Mouse (Mus musculus) urinary bladder, postnatal 10 days (tissue): Measurements from ENCODE around the gene Dtl.
"Not testable (repeated sequence)": the region's sequence is repeated elsewhere in the genome, so short reads cannot be mapped to it uniquely, and the experiment has no call there.

ENCODE experiments used
- DNase-seq: peaks from one replicate; pipeline ENCODE4 v3.0.0; 2022; ENCODE audit warnings: low spot score

Gene Dtl

DNA sequence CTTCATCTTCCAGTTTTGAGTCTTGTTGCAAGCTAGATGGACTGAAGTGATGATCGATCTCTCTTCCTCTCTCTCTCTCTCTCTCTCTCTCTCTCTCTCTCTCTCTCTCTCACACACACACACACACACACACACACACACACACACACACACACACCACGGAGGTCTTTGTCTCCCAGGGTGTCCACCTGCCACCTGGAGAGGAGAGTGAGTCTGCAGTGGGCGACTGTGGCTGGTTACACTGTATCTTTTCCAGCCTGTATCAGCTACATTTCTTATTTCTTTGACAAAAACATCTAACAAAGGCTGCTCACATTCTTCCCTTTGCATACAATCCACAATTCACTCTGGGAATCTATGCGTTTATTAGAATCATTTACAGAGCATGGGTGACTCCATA, 56.4 kb downstream of the Dtl start:
- no peak for DNase-seq

DNA sequence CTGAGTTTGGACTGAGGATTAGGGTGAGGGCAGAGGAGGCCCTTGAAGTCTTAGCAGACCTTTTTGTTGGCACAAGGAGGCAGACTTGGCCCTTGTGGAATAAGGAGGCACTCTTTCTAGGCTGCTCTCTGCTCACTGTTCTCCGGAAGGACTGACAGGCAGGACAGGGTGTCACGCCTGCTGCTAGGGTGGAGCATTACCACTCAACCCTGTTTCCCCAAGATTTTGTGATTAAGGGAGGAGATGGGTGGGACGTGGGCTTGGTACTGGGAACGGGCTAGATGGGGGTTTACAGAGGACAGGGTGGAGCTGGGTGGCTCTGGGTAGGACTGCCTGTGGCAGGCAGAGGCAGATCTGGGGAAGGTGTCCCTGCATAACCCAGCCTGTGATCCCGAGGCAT, 57.4 kb downstream of the Dtl start:
- DNase-seq = no peak

DNA sequence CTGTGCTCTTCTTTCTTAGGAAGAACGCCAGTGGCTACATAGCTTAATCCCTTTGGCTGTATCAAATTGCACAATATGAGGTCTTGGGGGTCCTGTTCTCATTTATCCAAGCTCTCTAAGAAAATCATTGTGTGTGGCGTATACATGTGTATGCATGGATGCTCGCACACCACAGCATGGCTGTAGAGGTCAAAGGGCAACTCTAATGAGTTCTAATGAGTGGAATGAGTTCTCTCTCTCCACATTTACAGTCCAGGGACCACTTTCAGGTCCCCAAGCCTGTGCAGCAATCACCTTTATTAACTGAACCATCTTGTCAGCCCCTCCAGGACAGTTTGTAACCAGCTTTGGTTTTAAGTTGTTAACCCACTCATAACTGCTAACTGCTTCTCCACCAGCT, 58.3 kb downstream of the Dtl start:
- no peak for DNase-seq

DNA sequence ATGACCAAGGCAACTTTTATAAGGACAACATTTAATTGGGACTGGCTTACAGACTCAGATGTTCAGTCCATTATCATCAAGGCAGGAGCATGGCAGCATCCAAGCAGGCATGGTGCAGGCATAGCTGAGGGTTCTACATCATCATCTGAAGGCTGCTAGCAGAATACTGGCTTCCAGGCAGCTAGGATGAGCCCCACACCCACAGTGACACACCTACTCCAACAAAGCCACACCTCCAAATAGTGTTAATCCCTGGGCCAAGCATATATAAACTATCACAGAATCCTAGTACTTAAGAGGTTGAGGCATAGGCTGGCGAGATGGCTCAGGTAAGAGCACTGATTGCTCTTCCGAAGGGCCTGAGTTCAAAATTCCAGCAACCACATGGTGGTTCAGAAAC, 59.0 kb downstream of the Dtl start:
- DNase-seq = not testable (repeated sequence)

DNA sequence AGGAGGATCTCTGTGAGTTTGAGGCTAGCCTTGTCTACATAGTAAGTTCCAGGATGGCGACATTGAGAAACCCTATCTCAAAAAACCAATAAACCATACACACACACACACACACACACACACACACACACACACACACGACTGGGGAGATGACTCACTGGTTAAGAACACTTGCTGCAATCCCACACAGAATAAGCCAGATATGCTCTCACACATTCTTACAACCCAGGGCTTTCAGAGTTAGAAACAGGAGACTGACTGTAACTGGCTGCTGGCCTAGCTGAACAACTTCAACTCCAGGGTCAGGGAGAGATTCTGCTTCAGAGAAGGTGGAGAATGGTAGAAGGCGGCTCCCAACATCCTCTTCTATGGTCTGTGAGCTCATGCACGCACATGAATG, 62.1 kb downstream of the Dtl start:
- DNase-seq = no peak

DNA sequence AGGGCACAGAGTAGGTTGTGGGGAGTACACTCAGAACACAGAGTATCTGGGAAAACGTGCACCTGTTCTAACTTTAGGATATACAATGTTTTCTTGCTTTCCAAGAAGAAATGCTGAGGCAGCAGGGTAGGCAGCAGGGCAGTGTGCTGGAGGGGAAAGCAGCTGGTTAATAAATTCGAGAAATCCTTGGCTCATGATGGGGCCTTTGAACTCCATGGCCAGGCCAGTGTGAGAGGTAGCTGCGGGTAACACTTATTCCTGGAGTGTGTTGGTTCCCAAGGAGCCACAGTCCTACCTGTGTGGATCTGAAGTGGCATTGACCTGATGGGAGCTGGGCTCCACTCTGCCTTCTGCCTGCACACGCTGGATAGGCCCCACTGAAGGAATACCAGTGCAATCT, 63.0 kb downstream of the Dtl start:
- no peak for DNase-seq

DNA sequence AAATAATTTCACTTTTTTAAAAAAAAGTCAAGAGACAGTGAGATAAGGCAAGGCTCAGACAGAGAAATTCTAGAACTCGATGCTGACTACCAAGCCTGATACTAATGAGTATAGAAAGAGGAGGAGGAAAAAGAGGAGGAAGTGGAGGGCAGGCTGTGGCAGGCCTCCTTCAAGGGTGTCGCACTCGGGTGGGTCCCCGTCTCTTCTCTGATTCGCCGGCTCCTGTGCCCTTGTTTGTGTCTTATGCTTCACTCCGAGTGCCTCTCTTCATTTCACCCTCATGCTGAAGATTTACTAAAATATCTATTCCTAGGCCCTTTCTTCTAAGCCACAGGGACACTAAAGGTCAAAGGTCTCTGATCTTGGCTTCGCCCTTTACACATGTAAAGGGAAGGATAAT, 63.8 kb downstream of the Dtl start:
- no peak for DNase-seq

DNA sequence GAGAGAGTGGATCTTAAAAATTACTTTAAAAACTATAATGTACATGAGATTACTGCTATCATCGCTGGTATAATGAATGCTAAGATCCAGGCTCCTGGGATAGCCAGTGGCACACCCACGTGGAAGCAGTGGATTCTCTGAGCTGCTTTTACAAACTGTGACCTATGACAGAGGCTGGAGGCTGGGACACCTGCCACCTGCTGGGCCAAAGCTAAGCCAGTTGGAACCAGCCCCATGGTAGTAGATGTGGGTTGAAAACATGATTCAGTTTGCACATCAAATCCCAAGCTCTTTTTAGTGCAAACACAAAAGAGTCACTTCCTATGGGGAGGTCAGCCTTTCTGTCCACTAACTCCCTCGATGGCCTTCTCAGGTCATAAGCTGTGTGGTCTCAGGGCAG, 65.5 kb downstream of the Dtl start:
- DNase-seq = no peak

DNA sequence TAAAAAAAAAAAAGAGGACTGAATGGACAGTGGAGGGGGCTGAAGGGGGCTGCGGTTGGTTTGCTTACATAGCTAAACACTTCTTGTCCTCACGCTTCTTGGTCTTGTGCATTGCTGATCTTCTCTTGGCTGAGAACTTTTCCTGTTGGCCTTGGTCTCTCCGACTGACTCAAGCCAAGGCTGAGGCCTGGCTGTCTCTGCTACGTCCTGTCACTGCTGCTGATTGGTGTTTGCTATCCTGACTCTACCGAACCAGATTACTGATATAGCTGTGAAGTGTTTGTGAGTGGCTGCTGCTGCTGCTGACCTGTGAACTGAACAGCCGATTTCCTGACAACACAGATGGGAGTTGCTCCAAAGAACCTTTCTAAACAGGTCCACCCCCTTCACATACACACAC, 66.2 kb downstream of the Dtl start:
- DNase-seq = no peak

DNA sequence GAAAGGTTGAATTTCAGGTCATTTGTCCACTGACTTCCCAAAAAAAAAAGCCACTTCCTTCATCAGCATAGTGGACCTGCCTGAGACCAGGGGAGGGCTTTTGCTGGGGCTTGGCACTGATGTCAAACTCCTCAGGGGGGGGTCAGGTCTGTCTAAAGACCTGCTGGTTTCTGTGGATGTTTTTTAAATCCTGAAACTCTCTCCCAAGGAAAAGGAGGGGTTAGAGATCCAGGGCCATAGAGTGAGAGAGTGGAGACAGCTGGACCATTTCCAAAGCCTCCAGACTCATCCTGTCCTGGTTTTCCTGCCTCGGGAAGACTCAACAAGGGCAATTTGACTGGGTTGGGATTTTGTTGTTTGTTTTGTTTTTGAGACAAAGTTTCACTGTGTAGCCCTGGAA, 68.6 kb downstream of the Dtl start:
- no peak for DNase-seq

DNA sequence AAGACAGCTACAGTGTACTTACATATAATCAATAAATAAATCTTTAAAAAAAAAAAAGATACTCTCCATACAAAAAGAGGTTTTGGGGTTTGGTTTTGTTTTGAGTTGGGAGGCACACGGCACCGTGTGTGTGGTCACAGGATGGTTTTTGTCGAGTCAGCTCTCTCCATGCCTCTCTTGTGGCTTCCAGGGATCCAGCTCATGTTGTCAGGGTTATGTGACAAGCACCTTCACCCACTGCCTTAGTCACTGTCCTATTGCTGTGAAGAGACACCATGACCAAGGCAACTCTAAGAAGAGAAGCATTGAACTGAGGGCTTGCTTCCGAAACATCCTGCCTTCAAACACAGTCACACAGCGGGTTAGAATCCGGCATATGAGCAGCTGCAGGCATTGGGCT, 75.7 kb downstream of the Dtl start:
- no peak for DNase-seq

DNA sequence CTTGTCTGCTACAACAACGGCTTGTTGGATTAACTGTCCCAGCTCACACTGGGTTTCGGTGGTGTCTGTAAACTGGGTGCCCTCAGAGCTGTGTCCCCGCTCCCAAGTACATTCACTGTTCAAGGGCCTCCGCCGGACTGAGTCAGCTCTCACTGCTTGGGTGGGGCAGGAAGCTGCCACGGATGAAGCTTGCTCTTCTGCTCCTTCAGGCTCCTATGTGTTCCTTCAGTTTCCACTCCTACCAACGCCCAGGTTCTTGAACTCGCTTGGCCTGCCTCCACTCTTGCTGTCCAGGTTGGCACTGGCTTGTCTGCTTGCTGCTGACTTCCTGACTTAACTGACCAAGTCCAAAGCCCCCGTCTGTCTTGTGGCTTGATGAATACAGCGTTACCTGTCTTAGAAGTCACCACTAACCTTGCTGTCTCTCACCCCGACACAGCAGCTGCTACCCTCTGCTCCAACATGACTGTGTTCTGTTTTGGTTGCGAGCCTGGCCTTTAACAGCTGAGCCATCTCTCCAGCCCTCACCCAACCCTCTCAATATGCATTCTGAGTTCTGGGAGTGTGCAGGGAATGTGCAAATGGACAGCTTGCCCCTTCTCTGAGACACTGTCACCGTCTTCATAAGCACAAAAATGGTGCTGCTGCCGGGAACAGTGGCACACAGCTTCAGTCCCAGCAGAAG, 76.9 kb downstream of the Dtl start:
- no peak for DNase-seq

DNA sequence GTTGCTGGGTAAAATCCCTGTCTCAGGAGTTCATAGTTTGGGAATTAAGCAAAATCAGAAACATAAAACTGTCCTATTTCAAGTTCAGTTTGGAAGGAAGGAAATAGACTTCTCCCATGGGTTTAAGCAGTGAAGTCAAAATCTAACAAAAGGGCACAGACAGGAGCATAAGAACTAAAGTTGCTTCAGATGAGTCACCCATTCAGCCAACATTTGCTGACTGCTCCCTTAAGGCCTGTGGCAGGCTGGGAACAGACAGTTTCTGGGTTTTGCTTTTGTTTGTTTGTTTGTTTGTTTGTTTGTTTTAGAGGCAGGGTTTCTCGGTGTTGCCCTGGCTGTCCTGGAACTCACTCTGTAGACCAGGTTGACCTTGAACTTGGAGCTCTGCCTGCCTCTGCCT, 78.7 kb downstream of the Dtl start:
- no peak for DNase-seq

DNA sequence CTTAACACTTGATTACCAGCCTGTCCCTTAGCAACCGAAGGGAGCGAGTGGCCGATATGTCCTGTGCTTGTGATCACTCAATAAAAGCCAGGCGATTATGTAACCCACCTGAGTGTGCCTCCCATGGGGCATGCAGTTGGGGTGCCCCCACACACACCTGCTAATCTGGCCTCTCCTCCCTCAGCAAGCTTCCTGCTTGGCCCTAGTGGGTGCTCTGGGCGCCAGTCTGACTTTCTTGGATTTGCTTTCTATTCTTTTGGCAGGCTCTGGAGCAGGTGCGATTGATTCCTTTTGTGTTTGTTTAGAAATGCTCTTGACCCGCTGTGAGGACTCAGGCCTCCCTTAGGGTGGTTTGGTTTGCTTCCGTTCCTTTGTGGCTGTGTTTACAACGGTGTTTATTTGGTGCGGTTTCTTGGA, 80.3 kb downstream of the Dtl start:
- no peak for DNase-seq

DNA sequence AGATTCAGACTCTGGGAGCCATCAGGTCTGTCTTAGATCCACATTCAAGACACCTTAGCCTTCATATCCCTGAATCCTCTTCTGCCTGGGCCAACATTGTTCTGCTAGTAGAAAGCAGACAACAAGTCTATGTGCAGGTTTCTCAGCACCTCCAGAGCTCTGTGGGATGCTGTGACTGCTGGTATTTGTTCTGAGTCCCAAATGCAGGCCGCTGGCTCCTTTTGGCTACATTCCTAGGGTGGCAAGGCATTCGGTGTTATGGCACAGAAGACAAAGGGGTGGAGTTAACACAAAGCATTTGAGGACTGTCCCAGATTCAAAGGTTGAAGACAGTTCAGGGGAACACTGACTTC, 81.1 kb downstream of the Dtl start:
- DNase-seq = no peak

DNA sequence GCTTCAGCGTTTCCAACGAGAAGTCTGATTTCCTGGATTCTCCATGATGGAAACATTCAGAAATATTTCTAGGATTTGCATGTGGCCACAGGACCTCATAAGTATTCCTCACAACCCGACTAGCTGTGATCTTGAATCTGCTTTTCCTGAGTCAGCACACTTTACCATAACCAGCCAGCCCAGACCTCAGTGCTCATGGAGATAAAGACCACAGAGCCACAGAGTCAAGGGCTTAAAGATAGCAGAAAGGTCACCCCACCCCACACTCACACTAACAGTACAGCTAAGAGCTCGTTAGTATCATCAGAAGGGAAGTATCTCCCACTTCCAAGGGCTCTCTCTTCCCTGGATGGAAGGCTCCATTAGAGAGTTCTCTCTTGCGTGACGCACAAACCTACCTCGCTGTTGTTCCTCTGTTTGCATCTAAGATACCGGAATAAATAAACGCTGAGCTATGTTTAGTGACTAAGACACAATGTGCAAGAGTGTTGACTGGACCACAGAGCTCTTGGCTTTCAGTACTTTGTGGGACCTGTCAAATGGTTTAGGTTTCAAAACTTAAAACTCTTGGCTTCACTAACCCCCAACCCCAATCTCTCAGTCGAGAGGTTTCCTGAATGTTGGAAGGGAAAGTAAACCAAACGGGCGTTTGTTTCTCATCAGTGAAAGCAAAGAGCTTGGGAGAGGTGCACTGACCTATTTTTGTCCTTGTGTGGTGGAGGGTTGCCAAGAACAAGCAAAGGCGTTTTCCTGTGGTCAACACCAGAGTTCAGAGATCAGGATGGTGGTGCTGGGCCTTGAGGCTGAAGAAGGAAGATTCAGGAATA, 81.7 kb downstream of the Dtl start:
- no peak for DNase-seq

DNA sequence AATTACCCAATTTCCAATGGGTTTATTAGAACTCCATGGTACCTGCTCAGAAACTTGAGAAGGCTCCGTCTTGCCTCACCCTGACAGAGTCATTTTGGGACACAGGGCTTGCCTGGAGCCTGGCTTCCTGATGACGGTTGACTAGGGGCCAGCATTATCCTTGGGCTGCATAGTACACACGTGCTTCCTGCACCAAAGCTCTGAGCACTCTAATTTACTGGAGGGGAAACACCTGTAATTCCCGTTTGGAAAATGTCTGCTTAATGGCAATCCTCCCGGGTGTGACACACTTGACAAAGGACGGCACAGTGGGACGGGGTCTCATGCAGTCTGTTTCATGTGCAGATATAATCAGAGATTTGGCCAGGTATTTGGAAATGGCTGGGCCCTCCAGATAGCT, 84.9 kb downstream of the Dtl start:
- DNase-seq = no peak
